Mouse (Mus musculus): ENCODE data around the gene 4930522H14Rik. TPM values are rescaled to one million over a fixed set of nuclear protein-coding genes. Genes with fewer than 3 reads are reported as not detected.
A peak's percentile ranks its signal among the peaks of the same experiment; 100 is the strongest.

4930522H14Rik gene
- polyA plus RNA-seq, 1 experiment from 2014 or later: not detected

DNA sequence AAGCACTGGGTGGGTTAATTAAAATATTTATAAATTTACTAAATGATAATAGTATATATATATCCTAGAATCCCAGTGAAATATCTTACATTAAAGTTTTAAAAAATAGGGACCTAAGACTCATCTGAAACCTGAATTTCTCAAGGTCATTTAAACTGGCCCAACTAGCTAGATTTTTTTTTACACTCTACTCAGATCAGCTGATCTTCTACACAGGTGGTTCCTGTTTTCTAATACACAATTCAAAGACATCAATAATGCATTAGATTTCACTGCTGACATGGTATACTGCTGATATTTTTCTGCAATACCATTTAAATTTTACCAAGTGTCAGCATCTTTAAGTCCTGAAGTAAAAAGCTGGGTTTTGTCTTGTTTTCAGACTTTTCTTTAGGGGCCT lies 67.2 kb downstream of the 4930522H14Rik start:
- Histone ChIP-seq H3K9me3 (ENCODE audit: control insufficient read depth, low read length) (no peaks in the 10 kb centered on the region), H3K9ac (ENCODE audit: low read depth, low read length) (no peak overlapping the region), H3K27ac (ENCODE audit: low read length) (no peak overlapping the region), H3K27me3 (replicated peaks; ENCODE audit: control insufficient read depth, insufficient read depth, low read length) (no peaks in the 10 kb centered on the region), H3K4me3 (ENCODE audit: low read length) (no peak overlapping the region), H3K4me2 (ENCODE audit: low read depth, low read length) (no peak overlapping the region), H3K36me3 (ENCODE audit: control insufficient read depth, insufficient read depth, low read length) (no peaks in the 10 kb centered on the region), H3K4me1 (ENCODE audit: control insufficient read depth, insufficient read depth, low read length) (no peaks in the 10 kb centered on the region)
- no peak for ATAC-seq

GRCm38 (mm10) chr4:109460421-109461179 lies 70.5 kb downstream of the 4930522H14Rik start:
- H3K4me2 ChIP-seq (ENCODE audit: low read depth, low read length): no peak overlapping the region; the same call in 1 of the 2 replicates
- 44% methylated on average over 3 of the region's 3 CpGs for WGBS

GRCm38 (mm10) chr4:109456821-109457220 lies 74.3 kb downstream of the 4930522H14Rik start:
- Histone ChIP-seq H3K27ac (ENCODE audit: low read length) (no peak overlapping the region), H3K4me1 (ENCODE audit: control insufficient read depth, insufficient read depth, low read length) (no peaks in the 10 kb centered on the region), H3K4me3 (ENCODE audit: low read length) (no peak overlapping the region), H3K4me2 (ENCODE audit: low read depth, low read length) (no peak overlapping the region), H3K36me3 (ENCODE audit: control insufficient read depth, insufficient read depth, low read length) (peaks cover 3% of the 10 kb centered on the region; the same call in 1 of the 2 replicates), H3K9ac (ENCODE audit: low read depth, low read length) (no peak overlapping the region), H3K9me3 (ENCODE audit: control insufficient read depth, low read length) (no peaks in the 10 kb centered on the region), H3K27me3 (replicated peaks; ENCODE audit: control insufficient read depth, insufficient read depth, low read length) (no peaks in the 10 kb centered on the region)
- ATAC-seq: no peak
- 86% methylated on average over 6 of the region's 6 CpGs for WGBS

More at GRCm38 (mm10) chr4:109460421-109461179, 70.5 kb downstream of the 4930522H14Rik start:
- H3K27me3 ChIP-seq (replicated peaks; ENCODE audit: control insufficient read depth, insufficient read depth, low read length): no peaks in the 10 kb centered on the region
- H3K9me3 ChIP-seq (ENCODE audit: control insufficient read depth, low read length): no peaks in the 10 kb centered on the region
- H3K9ac ChIP-seq (ENCODE audit: low read depth, low read length): no peak overlapping the region
- H3K4me3 ChIP-seq (ENCODE audit: low read length): no peak overlapping the region
- ATAC-seq: peak; percentile 91
- no peaks in the 10 kb centered on the region for H3K4me1 ChIP-seq (ENCODE audit: control insufficient read depth, insufficient read depth, low read length)
- no peaks in the 10 kb centered on the region for H3K36me3 ChIP-seq (ENCODE audit: control insufficient read depth, insufficient read depth, low read length)
- H3K27ac ChIP-seq (ENCODE audit: low read length): peak overlapping the region; percentile 83

Other genes starting within 250 kb of the 4930522H14Rik start
- 18.7 and 19.8 TPM in 2 replicates for gene Ttc39a, start 124.7 kb downstream of the 4930522H14Rik start, polyA plus RNA-seq (2015; fragmentation: Nextera tagmentation; extraction: Ambion mirVana)
- 15.0 and 21.8 TPM in 2 replicates for gene Rnf11, start 46.6 kb downstream of the 4930522H14Rik start, polyA plus RNA-seq (2015; fragmentation: Nextera tagmentation; extraction: Ambion mirVana)
- 5.1 and 6.0 TPM in 2 replicates for gene Cdkn2c, start 135.9 kb upstream of the 4930522H14Rik start, polyA plus RNA-seq (2015; fragmentation: Nextera tagmentation; extraction: Ambion mirVana)
- 12.2 and 18.6 TPM in 2 replicates for gene Faf1, start 145.3 kb upstream of the 4930522H14Rik start, polyA plus RNA-seq (2015; fragmentation: Nextera tagmentation; extraction: Ambion mirVana)